Mouse (Mus musculus) CH12.LX (cell line): ENCODE results near the gene Cep89. TPM values are rescaled to one million over a fixed set of nuclear protein-coding genes. Genes with fewer than 3 reads are reported as not detected.

ENCODE experiments used
- DNase-seq: peaks from one replicate; pipeline ENCODE4 v3.0.0-alpha.2; 2013; ENCODE audit errors: extremely low read depth
- H3K27ac ChIP-seq: 2 replicates; pipeline ENCODE4 v1.5.1; 2012; ENCODE audit warnings: low read depth, mild to moderate bottlenecking, control low read depth, moderate library complexity; ENCODE audit not compliant: insufficient read depth
- H3K27me3 ChIP-seq: replicated peaks from 2 replicates; pipeline ENCODE3; 2012; ENCODE audit warnings: inconsistent platforms
- H3K36me3 ChIP-seq, 2 experiments: replicated peaks in 1 of 2; 2 replicates each; pipeline versions ENCODE3 to v1.6.1; 2012; ENCODE audit warnings: inconsistent platforms in 1 of 2, low read length in 1 of 2, mild to moderate bottlenecking in 1 of 2, mixed read lengths in 1 of 2, moderate library complexity in 1 of 2; ENCODE audit not compliant: control insufficient read depth in 1 of 2, insufficient read depth in 1 of 2
- H3K4me1 ChIP-seq, 2 experiments: 2 replicates each; pipeline ENCODE4 v1.6.1; 2012; ENCODE audit warnings: inconsistent platforms in 1 of 2, moderate library complexity in 1 of 2; ENCODE audit not compliant: insufficient read depth in 2 of 2, control insufficient read depth in 1 of 2
- H3K4me2 ChIP-seq: 2 replicates; pipeline ENCODE4 v1.6.1; 2012; ENCODE audit warnings: low read depth, mild to moderate bottlenecking, control low read depth; ENCODE audit not compliant: poor library complexity, insufficient read depth, severe bottlenecking
- H3K4me3 ChIP-seq, 3 experiments: fragments of 150-350 bp in 1 of 3; sonication (generic) in 1 of 3; replicated peaks in 1 of 3; 2 replicates each; pipeline versions ENCODE3 to v1.5.1; 2011 to 2012; ENCODE audit warnings: low read depth in 2 of 3, low read length in 2 of 3, mild to moderate bottlenecking in 2 of 3, moderate library complexity in 2 of 3, control low read depth in 1 of 3, improper control_type of control experiment in 1 of 3, inconsistent platforms in 1 of 3, mixed read lengths in 1 of 3; ENCODE audit not compliant: poor library complexity in 1 of 3
- H3K79me2 ChIP-seq: replicated peaks from 2 replicates; pipeline ENCODE4 v1.6.1; 2012; ENCODE audit warnings: mild to moderate bottlenecking, moderate library complexity; ENCODE audit not compliant: control insufficient read depth, poor library complexity, insufficient read depth, severe bottlenecking; ENCODE audit errors: extremely low read depth
- H3K9ac ChIP-seq: 2 replicates; pipeline ENCODE4 v1.6.1; 2012; ENCODE audit warnings: low read depth, mild to moderate bottlenecking, control low read depth, moderate library complexity; ENCODE audit not compliant: insufficient read depth
- H3K9me3 ChIP-seq: replicated peaks from 2 replicates; pipeline ENCODE3; 2012; ENCODE audit warnings: low read length, inconsistent platforms, mixed read lengths
- CHD1 ChIP-seq: IDR thresholded peaks from 2 replicates; pipeline ENCODE4 v1.6.1; 2012; ENCODE audit warnings: low read depth, low read length, improper control_type of control experiment, inconsistent platforms
- CHD2 ChIP-seq: IDR thresholded peaks from 2 replicates; pipeline ENCODE4 v1.6.1; 2011; ENCODE audit warnings: low read length, improper control_type of control experiment
- E2F4 ChIP-seq: IDR thresholded peaks from 2 replicates; pipeline ENCODE4 v1.6.1; 2011; ENCODE audit warnings: low read depth, low read length, improper control_type of control experiment; ENCODE audit not compliant: insufficient replicate concordance
- ELF1 ChIP-seq: IDR thresholded peaks from 2 replicates; pipeline ENCODE4 v1.6.1; 2014; ENCODE audit warnings: low read depth, mild to moderate bottlenecking, inconsistent platforms, low read length, improper control_type of control experiment
- GABPA ChIP-seq: IDR thresholded peaks from 2 replicates; pipeline ENCODE4 v1.6.1; 2012; ENCODE audit warnings: low read depth, low read length, improper control_type of control experiment, inconsistent platforms; ENCODE audit not compliant: insufficient replicate concordance
- IRF4 ChIP-seq: IDR thresholded peaks from 2 replicates; pipeline ENCODE4 v1.6.1; 2014; ENCODE audit warnings: low read depth, mild to moderate bottlenecking, inconsistent platforms, low read length, improper control_type of control experiment
- PAX5 ChIP-seq: IDR thresholded peaks from 2 replicates; pipeline ENCODE4 v1.6.1; 2012; ENCODE audit warnings: low read length, inconsistent platforms, mixed read lengths
- POLR2A ChIP-seq: IDR thresholded peaks from 2 replicates; pipeline ENCODE4 v1.6.1; 2011; ENCODE audit warnings: low read depth, mild to moderate bottlenecking, improper control_type of control experiment, low read length
- RAD21 ChIP-seq: IDR thresholded peaks from 2 replicates; pipeline ENCODE4 v1.6.1; 2011; ENCODE audit warnings: low read depth, mild to moderate bottlenecking, low read length, improper control_type of control experiment, moderate library complexity
- SMC3 ChIP-seq: IDR thresholded peaks from 2 replicates; pipeline ENCODE4 v1.6.1; 2011; ENCODE audit warnings: low read depth, low read length, improper control_type of control experiment
- ZKSCAN1 ChIP-seq: IDR thresholded peaks from 2 replicates; pipeline ENCODE4 v1.6.1; 2012; ENCODE audit warnings: low read depth, inconsistent platforms, low read length, improper control_type of control experiment, borderline replicate concordance
- dilution Hi-C: fragments of 300-500 bp; cut with MboI; formaldehyde crosslinking; loops from 2 replicates; pipeline ENCODE4 v1.14.3; 2020; ENCODE audit warnings: low sequenced_read_pairs; ENCODE audit not compliant: extremely low pct_unique_long_range_greater_than_20kb, extremely low pct_ligation_motif_present
- in situ Hi-C: fragments of 300-500 bp; cut with MboI; formaldehyde crosslinking; loops from 3 replicates; pipeline ENCODE4 v1.14.3; 2019; ENCODE audit warnings: low sequenced_read_pairs, low pct_ligation_motif_present, low pct_unique_long_range_greater_than_20kb, mixed read lengths
- polyA plus RNA-seq: library from polyadenylated mRNA; unstranded; fragments of >175 nt; gene quantifications from 2 replicates; pipeline ENCODE4 v1.2.1, GENCODE M21; 2012; ENCODE audit warnings: low read depth; ENCODE audit not compliant: insufficient read length
- total RNA-seq, 2 experiments: library from RNA; depleted of rRNA; stranded (reverse); fragments of 300-350 nt in 1 of 2; fragments of >200 nt in 1 of 2; gene quantifications; 2 replicates each; pipeline ENCODE4 v1.2.3; 2012 to 2014

Gene Cep89
- total and polyA plus RNA-seq, 3 experiments, result 5.2 to 25.4 (median 12.6) TPM

GRCm38 (mm10) chr7:35415226-35415625 lies 18.4 kb downstream of the Cep89 start:
- in situ Hi-C loops, result no loop called here
- Histone ChIP-seq H3K27ac (no peak overlapping the region), H3K36me3 (peaks cover 17 to 54% of the 10 kb centered on the region in 2 experiments), H3K27me3 (no peaks in the 10 kb centered on the region), H3K4me3 (no peak overlapping the region), H3K4me1 (peaks cover 2 to 32% of the 10 kb centered on the region in 2 experiments; a peak in 3 of 4 replicates), H3K9me3 (no peaks in the 10 kb centered on the region), H3K79me2 (no peaks in the 10 kb centered on the region), H3K9ac (no peak overlapping the region), H3K4me2 (no peak overlapping the region)
- TF ChIP-seq CHD1 (no peak), RAD21 (no peak), PAX5 (no peak), ZKSCAN1 (no peak), CHD2 (peak; percentile 63), POLR2A (no peak), SMC3 (no peak)
- dilution Hi-C loops, result no loop called here
- peak; percentile 54 for DNase-seq

GRCm38 (mm10) chr7:35415801-35416653 lies 19.2 kb downstream of the Cep89 start:
- in situ Hi-C loops (no loop called here), dilution Hi-C loops (no loop called here)
- H3K79me2 ChIP-seq, result no peaks in the 10 kb centered on the region
- H3K27me3 ChIP-seq, result no peaks in the 10 kb centered on the region
- peak overlapping the region in 1 of 3 experiments; percentile 37 for H3K4me3 ChIP-seq
- no peak overlapping the region for H3K4me2 ChIP-seq
- H3K4me1 ChIP-seq, result peaks cover 2 to 35% of the 10 kb centered on the region in 2 experiments; a peak in 3 of 4 replicates
- DNase-seq, result peak; percentile 61
- H3K27ac ChIP-seq, result no peak overlapping the region
- H3K9ac ChIP-seq, result no peak overlapping the region
- H3K36me3 ChIP-seq, result peaks cover 15 to 55% of the 10 kb centered on the region in 2 experiments
- TF ChIP-seq ELF1 (no peak), PAX5 (no peak), POLR2A (no peak), GABPA (no peak), E2F4 (no peak)
- H3K9me3 ChIP-seq, result no peaks in the 10 kb centered on the region

GRCm38 (mm10) chr7:35416654-35416948 lies 19.8 kb downstream of the Cep89 start:
- Histone ChIP-seq H3K27me3 (no peaks in the 10 kb centered on the region), H3K4me3 (peak overlapping the region in 1 of 3 experiments; percentile 37), H3K36me3 (peaks cover 18 to 58% of the 10 kb centered on the region in 2 experiments), H3K9ac (no peak overlapping the region), H3K9me3 (no peaks in the 10 kb centered on the region), H3K79me2 (no peaks in the 10 kb centered on the region), H3K4me1 (peaks cover 2 to 38% of the 10 kb centered on the region in 2 experiments; a peak in 3 of 4 replicates), H3K27ac (no peak overlapping the region), H3K4me2 (no peak overlapping the region)
- TF ChIP-seq IRF4, result no peak
- no peak for TF ChIP-seq PAX5
- dilution Hi-C loops, result no loop called here
- in situ Hi-C loops, result no loop called here
- DNase-seq, result no peak
